Mouse (Mus musculus): ENCODE measurements at regions not wholly inside any gene's neighbourhood (a gene's known extent, or its start where the extent isn't known, plus 50 kb on each side); places are given as distances from the start of the nearest gene placed in this dataset.
A peak's percentile ranks its signal among the peaks of the same experiment; 100 is the strongest.

DNA sequence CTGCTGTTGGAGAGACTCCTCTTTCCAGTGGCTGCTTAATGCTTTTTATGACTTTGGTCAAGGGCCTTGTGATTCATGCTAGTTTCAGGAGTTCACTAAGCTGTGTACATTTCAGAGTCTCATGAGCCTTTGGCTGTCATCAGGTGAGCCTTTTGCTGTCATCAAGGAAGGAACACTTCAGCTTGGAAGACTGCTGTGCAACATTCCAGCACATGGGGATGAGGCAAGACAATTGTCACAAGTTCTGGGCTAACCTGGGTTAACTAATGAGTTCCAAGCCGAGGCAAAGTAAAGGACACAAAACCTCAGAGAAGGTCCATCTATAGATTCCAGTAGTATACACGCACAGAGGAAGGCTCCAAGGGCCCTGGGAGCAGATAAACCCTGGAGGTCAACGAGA, 124.8 kb upstream of the Eef2kmt start:
- TF ChIP-seq CTCF (IDR thresholded peaks at IDR 0.05), result no peak
- H3K27me3 ChIP-seq, result peaks cover 7% of the 10 kb centered on the region
- no peak for ATAC-seq
- CTCF ChIA-PET, result no interaction called here
- POLR2A ChIA-PET, result no interaction called here
- no peak for DNase-seq (ENCODE audit: low read depth, low spot score)
- in situ Hi-C loops (cut with MboI; ENCODE audit: low pct_unique_long_range_greater_than_20kb), result no loop called here

- DNase-seq (ENCODE audit: low read depth, low spot score) (no peak), ATAC-seq (no peak)
- no peak for TF ChIP-seq CTCF (IDR thresholded peaks at IDR 0.05)
- peaks cover 17% of the 10 kb centered on the region for H3K27me3 ChIP-seq
- POLR2A ChIA-PET, result no interaction called here
- CTCF ChIA-PET, result no interaction called here
- in situ Hi-C loops (cut with MboI; ENCODE audit: low pct_unique_long_range_greater_than_20kb), result no loop called here
Observed at GRCm38 (mm10) chr16:5377001-5377400, 121.2 kb upstream of the Eef2kmt start.

DNA sequence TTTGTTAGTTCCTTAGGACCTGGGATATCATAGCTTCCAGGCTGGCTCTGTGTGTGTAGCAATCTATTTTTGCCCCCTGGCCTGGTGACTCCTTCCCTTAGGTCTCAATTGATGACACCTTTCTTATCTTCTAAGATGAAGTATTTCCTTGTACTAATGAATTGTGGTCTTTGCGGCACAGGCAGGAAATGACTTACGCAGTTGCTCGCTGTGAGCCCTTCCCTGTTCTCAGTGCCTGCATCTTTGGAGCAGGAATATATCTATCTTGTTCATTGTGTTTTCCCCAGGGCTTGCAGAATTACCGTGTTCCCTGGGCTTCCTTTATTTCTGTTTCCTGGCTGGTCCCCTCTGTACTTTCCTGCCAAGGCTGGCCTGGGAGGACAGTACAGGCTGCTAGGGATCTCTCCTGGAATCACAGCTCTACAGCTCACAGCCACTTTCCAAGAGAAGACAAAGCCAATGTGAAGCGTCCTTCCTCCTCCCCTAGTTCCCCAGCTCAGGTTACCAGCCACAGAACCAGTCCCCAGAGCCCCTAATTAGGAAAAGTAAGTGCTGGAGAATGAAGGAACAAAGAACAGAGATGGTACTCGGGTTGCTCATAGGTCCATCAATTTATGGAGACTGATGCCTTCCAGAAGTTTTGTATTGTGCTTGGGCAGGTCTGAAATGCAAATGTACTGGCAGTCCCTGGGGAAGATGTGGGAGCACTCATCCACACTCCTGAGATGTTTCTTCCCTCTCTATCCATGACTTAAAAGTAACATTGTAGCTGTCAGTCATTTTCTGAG, 119.2 kb upstream of the Eef2kmt start:
- TF ChIP-seq CTCF (IDR thresholded peaks at IDR 0.05), result no peak
- POLR2A ChIA-PET, result no interaction called here
- CTCF ChIA-PET, result no interaction called here
- no peak for DNase-seq (ENCODE audit: low read depth, low spot score)
- H3K27me3 ChIP-seq, result peaks cover 9% of the 10 kb centered on the region
- in situ Hi-C loops (cut with MboI; ENCODE audit: low pct_unique_long_range_greater_than_20kb), result no loop called here
- no peak for ATAC-seq

- no peak for TF ChIP-seq CTCF (IDR thresholded peaks at IDR 0.05)
- ChIA-PET POLR2A (no interaction called here), CTCF (interaction anchor here (0.9 kb wide), 1 partner anchor 48 kb away, joined by 3 read pairs; no protein-coding TSS in a partner anchor)
- peaks cover 9% of the 10 kb centered on the region for H3K27me3 ChIP-seq
- no peak for DNase-seq (ENCODE audit: low read depth, low spot score)
- in situ Hi-C loops (cut with MboI; ENCODE audit: low pct_unique_long_range_greater_than_20kb), result no loop called here
- no peak for ATAC-seq
Observed at GRCm38 (mm10) chr16:5371175-5371893, 115.6 kb upstream of the Eef2kmt start.

- peak; percentile 27 for TF ChIP-seq CTCF (IDR thresholded peaks at IDR 0.05)
- in situ Hi-C loops (cut with MboI; ENCODE audit: low pct_unique_long_range_greater_than_20kb), result no loop called here
- ChIA-PET POLR2A (interaction anchor here (0.7 kb wide), 1 partner anchor 47 kb away, joined by 3 read pairs; no protein-coding TSS in a partner anchor), CTCF (no interaction called here)
- no peak for DNase-seq (ENCODE audit: low read depth, low spot score)
- peaks cover 9% of the 10 kb centered on the region for H3K27me3 ChIP-seq
- ATAC-seq, result no peak
Observed at GRCm38 (mm10) chr16:5370496-5370895, 114.7 kb upstream of the Eef2kmt start.

- in situ Hi-C loops (cut with MboI; ENCODE audit: low pct_unique_long_range_greater_than_20kb), result no loop called here
Observed at GRCm38 (mm10) chr16:5368897-5369558, 113.2 kb upstream of the Eef2kmt start.

DNA sequence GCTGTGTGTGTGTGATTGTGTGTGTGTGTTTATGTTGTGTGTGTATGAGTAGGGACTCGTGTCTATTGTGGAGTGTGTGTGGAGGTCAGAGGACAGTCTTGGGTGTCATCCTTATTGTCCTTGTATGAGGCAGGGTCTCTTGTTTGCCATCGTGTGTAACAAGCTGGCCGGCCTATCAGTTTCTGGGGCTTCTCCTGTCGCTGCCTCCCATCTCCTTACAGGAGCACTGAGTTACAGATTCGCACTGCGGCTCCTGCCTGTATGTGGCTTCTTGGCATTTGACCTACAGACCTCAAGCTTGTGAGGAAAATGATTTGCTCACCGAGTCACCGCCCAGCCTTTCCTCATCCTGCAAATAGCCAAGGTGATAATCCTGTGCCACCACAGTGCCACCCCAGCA, 112.6 kb upstream of the Eef2kmt start:
- DNase-seq (ENCODE audit: low read depth, low spot score), result no peak
- H3K27me3 ChIP-seq, result peaks cover 4% of the 10 kb centered on the region
- TF ChIP-seq CTCF (IDR thresholded peaks at IDR 0.05), result no peak
- in situ Hi-C loops (cut with MboI; ENCODE audit: low pct_unique_long_range_greater_than_20kb), result no loop called here
- ChIA-PET CTCF (no interaction called here), POLR2A (no interaction called here)
- no peak for ATAC-seq

More at GRCm38 (mm10) chr16:5368897-5369558, 113.2 kb upstream of the Eef2kmt start:
- ATAC-seq (no peak), DNase-seq (ENCODE audit: low read depth, low spot score) (no peak)
- TF ChIP-seq CTCF (IDR thresholded peaks at IDR 0.05), result no peak
- CTCF ChIA-PET, result no interaction called here
- peaks cover 4% of the 10 kb centered on the region for H3K27me3 ChIP-seq
- POLR2A ChIA-PET, result no interaction called here

DNA sequence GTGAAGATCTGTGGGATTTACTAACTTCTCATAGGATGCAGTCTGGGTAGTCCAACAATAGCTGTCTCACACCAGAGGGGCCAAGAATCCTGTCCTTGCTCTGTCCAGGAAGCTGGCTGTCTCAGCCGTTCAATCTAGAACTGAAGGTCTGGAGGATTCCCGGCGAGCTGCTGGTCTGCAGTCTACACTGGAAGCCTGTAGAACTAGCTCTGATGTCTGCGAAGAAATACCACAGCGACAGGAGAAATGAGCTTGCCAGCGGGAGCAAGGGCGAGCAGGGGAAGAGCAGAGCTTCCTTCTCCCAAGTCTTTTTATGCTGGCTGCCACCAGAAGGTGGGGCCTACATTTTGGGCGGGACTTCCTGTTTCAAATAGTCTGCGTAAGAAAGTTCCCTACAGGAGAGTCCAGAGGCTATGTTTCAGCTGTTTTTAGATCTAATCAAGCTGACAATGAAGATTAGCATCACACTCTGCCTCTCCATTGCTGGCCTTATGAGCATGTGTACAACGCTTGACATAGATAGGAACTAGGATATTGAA, 111.9 kb upstream of the Eef2kmt start:
- DNase-seq (ENCODE audit: low read depth, low spot score), result no peak
- ChIA-PET POLR2A (no interaction called here), CTCF (no interaction called here)
- in situ Hi-C loops (cut with MboI; ENCODE audit: low pct_unique_long_range_greater_than_20kb), result no loop called here
- peaks cover 4% of the 10 kb centered on the region for H3K27me3 ChIP-seq
- TF ChIP-seq CTCF (IDR thresholded peaks at IDR 0.05), result no peak
- ATAC-seq, result no peak

DNA sequence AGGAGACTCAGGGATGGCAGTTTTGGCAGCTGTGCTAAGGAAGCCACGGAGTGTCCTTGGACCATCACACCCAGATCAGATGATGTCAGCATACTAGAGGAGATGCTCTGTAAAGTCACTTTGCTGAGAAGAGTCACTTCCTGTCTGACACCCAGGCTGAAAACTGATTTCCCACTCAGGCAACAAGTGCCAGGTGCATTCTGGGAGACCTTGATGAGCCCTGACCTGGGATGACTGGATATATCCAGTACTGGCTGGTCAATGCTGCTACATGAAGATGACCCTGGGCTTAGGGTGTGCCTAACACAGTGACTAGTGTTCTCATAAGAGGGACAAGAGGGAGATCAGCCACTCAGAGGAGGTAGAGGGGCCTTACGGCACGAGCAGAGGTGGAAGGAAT, 110.2 kb upstream of the Eef2kmt start:
- ATAC-seq (no peak), DNase-seq (ENCODE audit: low read depth, low spot score) (no peak)
- POLR2A ChIA-PET, result no interaction called here
- CTCF ChIA-PET, result no interaction called here
- no peak for TF ChIP-seq CTCF (IDR thresholded peaks at IDR 0.05)
- no peaks in the 10 kb centered on the region for H3K27me3 ChIP-seq
- in situ Hi-C loops (cut with MboI; ENCODE audit: low pct_unique_long_range_greater_than_20kb), result no loop called here

GRCm38 (mm10) chr16:5363007-5363570, 107.3 kb upstream of the Eef2kmt start:
- DNase-seq (ENCODE audit: low read depth, low spot score) (no peak), ATAC-seq (no peak)
- ChIA-PET POLR2A (no interaction called here), CTCF (no interaction called here)
- no peaks in the 10 kb centered on the region for H3K27me3 ChIP-seq
- in situ Hi-C loops (cut with MboI; ENCODE audit: low pct_unique_long_range_greater_than_20kb), result no loop called here
- no peak for TF ChIP-seq CTCF (IDR thresholded peaks at IDR 0.05)

DNA sequence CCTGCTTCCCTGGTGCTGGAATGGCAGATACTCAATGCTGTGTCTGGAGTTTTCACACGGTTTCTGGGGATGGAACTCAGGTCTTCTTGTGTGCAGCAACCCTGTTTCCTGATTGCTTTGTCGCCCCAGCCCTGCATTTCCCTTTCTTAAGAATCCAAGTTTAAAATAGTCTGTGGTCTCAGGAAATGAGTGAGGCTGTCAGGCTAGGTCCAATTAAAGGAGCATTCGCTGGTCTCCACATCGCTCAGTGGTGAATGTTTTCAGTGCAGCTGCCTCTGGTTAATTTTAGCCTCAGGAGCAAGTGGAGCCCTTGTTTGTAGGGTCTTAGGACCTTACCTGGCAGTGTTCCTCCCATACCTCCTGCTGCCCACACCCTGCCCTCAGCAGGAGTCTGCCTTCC, 103.4 kb upstream of the Eef2kmt start:
- ATAC-seq (no peak), DNase-seq (ENCODE audit: low read depth, low spot score) (no peak)
- no peak for TF ChIP-seq CTCF (IDR thresholded peaks at IDR 0.05)
- in situ Hi-C loops (cut with MboI; ENCODE audit: low pct_unique_long_range_greater_than_20kb), result no loop called here
- CTCF ChIA-PET, result no interaction called here
- POLR2A ChIA-PET, result no interaction called here
- H3K27me3 ChIP-seq, result no peaks in the 10 kb centered on the region

All from Patski (cell line).